Mouse (Mus musculus) spleen, adult 2 months (tissue): Measurements from ENCODE around the gene Gm7954.
"Not testable (repeated sequence)": the region's sequence is repeated elsewhere in the genome, so short reads cannot be mapped to it uniquely, and the experiment has no call there.

Source experiments
- CTCF ChIP-seq: fragments of 200-500 bp; IDR thresholded peaks from 2 replicates; pipeline ENCODE4 v1.5.1; 2011; ENCODE audit warnings: mild to moderate bottlenecking, inconsistent platforms; ENCODE audit not compliant: insufficient read depth, insufficient read length, insufficient replicate concordance; ENCODE audit errors: extremely low read depth
- POLR2A ChIP-seq: fragments of 200-500 bp; IDR thresholded peaks from 2 replicates; pipeline ENCODE4 v1.6.1; 2011; ENCODE audit warnings: low read depth, low read length, inconsistent platforms

DNA sequence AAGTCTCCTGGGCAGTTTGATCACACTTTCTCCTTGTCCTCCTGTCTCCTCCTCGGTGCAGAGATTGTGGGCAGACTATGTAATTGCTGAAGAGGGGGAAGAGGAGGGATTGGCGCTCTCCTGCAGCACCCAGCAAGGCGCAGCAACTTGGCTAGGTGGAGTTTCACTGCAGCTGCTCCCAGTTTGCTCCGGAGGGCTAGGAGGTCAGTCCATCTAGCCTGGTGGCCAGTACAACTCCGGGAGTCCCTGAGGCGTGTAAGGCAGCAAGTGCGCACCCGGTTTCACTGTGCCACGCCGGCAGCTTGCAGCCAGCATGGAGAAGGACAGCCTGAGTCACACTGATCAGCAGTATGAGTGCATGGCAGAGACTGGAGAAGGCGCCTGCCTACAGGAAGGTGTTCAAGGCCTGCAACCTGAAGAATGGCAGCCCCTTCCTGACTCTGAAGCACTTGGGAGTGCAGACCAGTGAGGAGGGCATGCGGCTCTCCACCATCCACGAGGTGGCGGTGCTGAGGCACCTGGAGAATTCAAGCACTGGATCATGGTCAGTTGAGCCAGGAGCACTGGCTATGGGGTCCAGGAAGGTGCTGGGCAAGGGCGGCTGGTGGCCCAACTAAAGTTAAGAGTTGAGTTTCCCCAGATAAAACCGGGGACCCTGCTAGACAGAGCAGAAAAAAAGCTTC, 27.8 kb downstream of the Gm7954 start:
- not testable (repeated sequence) for TF ChIP-seq CTCF, POLR2A
